Mouse (Mus musculus): Measurements from ENCODE around the gene Ros1.

- no peak for TF ChIP-seq POLR2A (IDR thresholded peaks at IDR 0.05; ENCODE audit: extremely low read depth, insufficient read depth, low read length)
- no peak for TF ChIP-seq CTCF (IDR thresholded peaks at IDR 0.05; ENCODE audit: low read depth, low read length)
Observed at GRCm38 (mm10) chr10:52219600-52219999, 24.6 kb upstream of the Ros1 start.
